Mouse (Mus musculus): ENCODE measurements at regions not wholly inside any gene's neighbourhood (a gene's known extent, or its start where the extent isn't known, plus 50 kb on each side); places are given as distances from the start of the nearest gene placed in this dataset.

DNA sequence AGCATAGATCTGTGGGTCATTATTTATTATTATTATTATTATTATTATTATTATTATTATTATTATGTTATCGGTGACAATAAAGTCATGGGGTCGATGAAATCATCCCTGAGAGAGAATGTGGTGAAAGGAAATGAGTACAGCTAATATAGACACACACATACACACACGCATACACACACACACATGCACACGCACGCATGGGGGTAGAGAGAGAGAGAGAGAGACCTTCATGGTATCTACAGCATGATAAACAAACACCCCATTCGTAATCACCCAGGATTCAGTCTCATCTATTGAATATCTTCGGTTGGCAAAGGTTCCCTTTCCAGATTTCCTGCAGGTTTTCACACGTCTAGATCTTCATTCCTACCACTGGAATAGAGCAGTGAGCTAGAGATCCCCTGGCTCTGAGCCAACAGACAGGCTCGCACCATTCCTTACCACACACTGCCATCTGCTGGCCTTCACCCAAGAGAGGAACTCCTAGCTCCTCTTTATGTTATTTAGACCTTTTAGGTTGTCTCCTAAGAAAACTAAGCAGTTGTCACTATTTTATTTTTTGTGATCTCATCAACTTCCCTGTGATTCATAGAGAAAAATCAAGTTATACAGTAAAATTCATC is 171.2 kb upstream of the Zpld1 start:
- peak in 1 of 2 experiments; percentile 12 for DNase-seq (ENCODE audit: low read depth in 1 of 2, low spot score in 2 of 2)

- no peak for DNase-seq (ENCODE audit: low read depth in 1 of 2, low spot score in 2 of 2)
These were observed 162.7 kb upstream of the Zpld1 start for GRCm38 (mm10) chr16:55460519-55460918.

DNA sequence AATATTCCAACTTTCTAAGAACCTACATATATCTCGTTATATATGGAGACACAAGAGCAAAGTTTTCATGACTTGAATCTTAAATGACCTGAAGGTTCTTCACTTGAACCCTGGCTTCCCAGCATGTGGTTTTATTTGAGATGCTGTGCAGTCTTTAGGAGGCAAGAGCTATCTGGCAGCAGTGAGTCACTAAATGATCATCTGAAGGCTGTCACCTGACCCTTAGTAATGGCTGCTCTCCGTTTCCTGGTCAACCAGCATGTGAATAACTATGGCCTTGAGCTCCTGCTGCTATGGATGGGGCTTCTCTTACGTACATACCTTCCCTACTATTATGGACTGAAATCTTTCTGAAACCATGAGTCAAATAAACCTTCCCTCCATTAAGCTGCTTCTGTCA is 149.8 kb upstream of the Zpld1 start:
- no peak for DNase-seq (ENCODE audit: low read depth in 1 of 2, low spot score in 2 of 2)

DNA sequence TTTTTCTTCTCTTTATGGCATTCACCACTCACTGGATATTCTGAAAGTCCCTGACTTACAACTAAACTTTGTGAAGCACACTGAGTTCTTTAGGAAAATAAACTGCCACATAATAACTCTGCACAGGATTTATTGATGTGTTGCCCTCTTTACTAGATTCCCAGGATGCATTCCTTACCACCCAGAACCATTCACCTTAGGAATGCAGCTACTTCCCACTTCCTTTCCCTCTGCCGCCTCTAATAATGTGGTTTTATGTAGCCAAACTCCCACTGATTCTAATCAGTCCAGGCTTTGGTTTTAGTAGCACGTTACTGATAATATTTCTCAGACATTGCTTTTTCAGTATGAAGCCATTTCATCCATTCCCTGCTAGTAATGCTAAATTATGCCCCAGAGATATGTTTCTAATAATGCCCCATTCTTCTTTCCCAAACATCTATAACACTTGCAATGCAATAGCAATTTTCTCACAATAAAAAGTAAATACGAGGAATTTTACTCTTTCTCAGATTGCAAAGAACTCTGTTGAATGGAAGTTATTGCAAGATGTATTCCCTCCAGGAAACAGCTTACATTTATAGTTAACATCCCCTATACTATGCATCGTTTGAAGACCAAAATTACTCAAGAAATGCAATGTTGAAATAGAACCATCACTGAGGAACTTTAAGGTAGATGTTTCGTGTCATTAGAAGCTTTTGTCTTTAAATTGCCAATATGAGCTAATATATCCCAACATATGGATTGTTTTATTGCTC is 145.2 kb upstream of the Zpld1 start:
- no peak for DNase-seq (ENCODE audit: low read depth in 1 of 2, low spot score in 2 of 2)

GRCm38 (mm10) chr16:55435139-55435968 is 137.6 kb upstream of the Zpld1 start:
- DNase-seq (ENCODE audit: low read depth in 1 of 2, low spot score in 2 of 2): no peak

- no peak for DNase-seq (ENCODE audit: low read depth in 1 of 2, low spot score in 2 of 2)
These were observed 124.0 kb upstream of the Zpld1 start for GRCm38 (mm10) chr16:55421569-55422342.

DNA sequence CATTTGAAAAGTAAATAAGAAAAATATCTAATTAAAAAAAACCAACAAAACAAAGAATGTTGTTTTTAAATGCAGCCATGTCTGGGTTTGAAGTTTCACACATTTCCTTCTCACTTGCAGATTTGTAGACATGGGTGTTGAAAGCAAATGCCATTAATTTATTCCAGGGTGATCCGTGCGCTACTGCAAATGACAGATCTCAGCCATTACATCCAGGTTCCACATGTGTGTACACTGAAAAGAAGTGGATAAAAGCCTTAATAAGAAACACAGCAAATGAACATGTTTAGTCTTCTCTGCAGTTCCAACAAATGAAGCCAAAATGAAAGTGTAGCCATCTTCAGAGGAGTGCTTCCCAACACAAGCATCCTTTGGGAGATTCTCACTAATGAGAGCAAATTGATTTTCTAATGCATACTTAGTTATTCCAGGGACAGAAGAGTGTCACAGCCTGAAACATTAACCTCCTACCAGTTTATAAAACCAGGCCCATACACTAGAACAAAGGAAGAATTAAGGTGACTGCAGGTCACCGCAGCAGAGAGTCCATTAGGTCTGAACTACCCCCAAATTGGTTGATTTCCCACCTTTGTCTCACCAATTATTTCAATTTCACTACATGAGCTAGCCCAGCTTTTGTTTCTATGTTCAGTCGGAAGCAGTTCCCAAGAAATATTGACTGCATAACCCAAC is 123.2 kb upstream of the Zpld1 start:
- no peak for DNase-seq (ENCODE audit: low read depth in 1 of 2, low spot score in 2 of 2)

- no peak for DNase-seq (ENCODE audit: low read depth in 1 of 2, low spot score in 2 of 2)
These were observed 121.1 kb upstream of the Zpld1 start for GRCm38 (mm10) chr16:55418871-55419270.

- DNase-seq (ENCODE audit: low read depth in 1 of 2, low spot score in 2 of 2): no peak
These were observed 103.0 kb upstream of the Zpld1 start for GRCm38 (mm10) chr16:55400818-55401217.

- DNase-seq (ENCODE audit: low read depth in 1 of 2, low spot score in 2 of 2): no peak
These were observed 97.1 kb upstream of the Zpld1 start for GRCm38 (mm10) chr16:55394864-55395263.

DNA sequence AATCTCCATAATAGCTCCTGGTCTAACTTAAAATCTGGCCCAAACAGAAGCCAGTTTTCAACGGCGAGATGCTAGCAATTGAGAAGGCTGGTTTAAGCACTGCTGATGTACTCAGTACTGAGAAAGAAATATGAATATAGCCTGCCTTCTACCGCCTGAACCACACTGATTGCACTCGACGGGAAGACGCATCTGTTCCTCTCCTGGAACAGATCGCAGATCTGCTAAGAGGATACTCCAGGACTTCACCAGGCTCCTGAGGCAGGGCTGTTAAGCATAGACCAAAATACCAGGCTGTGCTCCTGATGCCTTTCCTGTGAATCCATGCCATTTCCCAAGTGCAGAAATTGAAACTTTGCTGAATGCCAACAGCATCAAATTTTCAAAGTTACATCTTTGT is 92.6 kb upstream of the Zpld1 start:
- DNase-seq (ENCODE audit: low read depth in 1 of 2, low spot score in 2 of 2): no peak

GRCm38 (mm10) chr16:55379996-55380395 is 82.2 kb upstream of the Zpld1 start:
- DNase-seq (ENCODE audit: low read depth in 1 of 2, low spot score in 2 of 2): no peak

GRCm38 (mm10) chr16:55379189-55379588 is 81.4 kb upstream of the Zpld1 start:
- DNase-seq (ENCODE audit: low read depth in 1 of 2, low spot score in 2 of 2): no peak

GRCm38 (mm10) chr16:55378701-55379100 is 80.9 kb upstream of the Zpld1 start:
- DNase-seq (ENCODE audit: low read depth in 1 of 2, low spot score in 2 of 2): no peak

GRCm38 (mm10) chr16:55375922-55376321 is 78.1 kb upstream of the Zpld1 start:
- no peak for DNase-seq (ENCODE audit: low read depth in 1 of 2, low spot score in 2 of 2)

DNA sequence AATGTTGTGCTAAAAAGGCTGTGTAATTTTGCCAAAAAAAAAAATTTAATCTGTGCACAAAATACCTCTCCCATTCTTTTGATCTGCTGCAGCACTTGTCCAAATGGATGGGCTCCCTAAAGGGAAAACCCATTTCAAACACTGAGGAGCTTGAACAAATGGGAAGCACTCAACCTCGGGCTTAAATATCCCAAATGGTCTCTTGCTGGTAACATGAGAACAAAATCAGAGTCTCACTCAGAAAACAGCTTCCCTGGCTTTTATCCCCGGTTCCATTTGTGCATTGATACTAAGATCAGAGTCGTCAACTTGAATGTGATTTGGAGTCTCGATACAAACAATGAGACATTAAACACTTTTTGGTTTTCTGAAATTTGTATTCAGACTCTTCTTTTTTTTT is 59.9 kb upstream of the Zpld1 start:
- no peak for DNase-seq (ENCODE audit: low read depth in 1 of 2, low spot score in 2 of 2)

- no peak for DNase-seq (ENCODE audit: low read depth in 1 of 2, low spot score in 2 of 2)
These were observed 58.3 kb upstream of the Zpld1 start for GRCm38 (mm10) chr16:55356097-55356496.

Measured in monocyte, adult 2 months (primary cell).